Mouse (Mus musculus) embryo, embryonic 10.5 days (tissue): ENCODE data around the gene Chst8.

Source experiments
- DNase-seq: peaks from one replicate; pipeline ENCODE4 v3.0.0-alpha.2; 2015; ENCODE audit warnings: low spot score

Chst8 gene

DNA sequence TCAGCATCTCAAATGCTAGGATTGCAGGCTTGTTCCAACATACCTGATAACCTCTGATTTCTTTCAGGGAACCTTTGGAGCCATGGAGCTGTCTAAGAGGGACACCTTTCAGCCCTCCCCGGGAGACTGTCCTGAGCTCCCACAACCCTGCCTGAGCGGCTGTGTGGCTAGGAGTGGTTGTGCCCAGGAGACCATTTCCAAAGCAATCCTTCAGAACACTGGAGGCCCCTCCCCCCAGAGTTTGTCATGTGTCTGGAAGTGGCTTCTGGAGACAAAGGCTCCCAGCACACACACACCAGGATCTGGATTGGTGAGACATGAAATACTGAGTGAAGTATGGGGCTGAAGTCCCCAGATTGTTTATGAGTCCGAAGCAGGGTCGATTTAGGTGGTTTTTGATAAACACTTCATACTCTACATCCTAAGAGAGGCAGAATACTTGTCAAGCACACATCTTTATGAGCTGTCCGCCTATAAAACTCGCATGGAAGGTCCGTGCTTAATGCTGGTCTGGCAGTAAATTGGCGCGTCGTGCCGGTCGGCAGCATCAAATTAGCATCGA is 12.5 kb downstream of the Chst8 start:
- DNase-seq = peak; percentile 73

DNA sequence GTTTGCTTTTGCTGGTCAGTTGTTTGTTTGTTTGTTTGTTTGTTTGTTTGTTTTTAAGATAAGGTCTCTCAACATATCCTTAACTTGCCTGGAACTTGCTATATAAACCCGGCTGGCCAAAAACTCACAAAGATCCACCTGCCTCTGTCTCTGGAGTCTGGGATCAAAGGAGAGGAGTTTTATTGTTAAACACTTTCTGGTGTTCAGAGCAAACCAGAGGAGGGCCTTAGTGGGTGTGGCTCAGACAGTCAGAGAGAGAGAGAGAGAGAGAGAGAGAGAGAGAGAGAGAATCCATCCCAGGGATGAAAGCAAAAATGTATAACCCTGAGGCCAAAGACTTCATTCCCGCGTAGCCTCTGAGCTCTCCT is 13.1 kb downstream of the Chst8 start:
- DNase-seq = peak; percentile 42

DNA sequence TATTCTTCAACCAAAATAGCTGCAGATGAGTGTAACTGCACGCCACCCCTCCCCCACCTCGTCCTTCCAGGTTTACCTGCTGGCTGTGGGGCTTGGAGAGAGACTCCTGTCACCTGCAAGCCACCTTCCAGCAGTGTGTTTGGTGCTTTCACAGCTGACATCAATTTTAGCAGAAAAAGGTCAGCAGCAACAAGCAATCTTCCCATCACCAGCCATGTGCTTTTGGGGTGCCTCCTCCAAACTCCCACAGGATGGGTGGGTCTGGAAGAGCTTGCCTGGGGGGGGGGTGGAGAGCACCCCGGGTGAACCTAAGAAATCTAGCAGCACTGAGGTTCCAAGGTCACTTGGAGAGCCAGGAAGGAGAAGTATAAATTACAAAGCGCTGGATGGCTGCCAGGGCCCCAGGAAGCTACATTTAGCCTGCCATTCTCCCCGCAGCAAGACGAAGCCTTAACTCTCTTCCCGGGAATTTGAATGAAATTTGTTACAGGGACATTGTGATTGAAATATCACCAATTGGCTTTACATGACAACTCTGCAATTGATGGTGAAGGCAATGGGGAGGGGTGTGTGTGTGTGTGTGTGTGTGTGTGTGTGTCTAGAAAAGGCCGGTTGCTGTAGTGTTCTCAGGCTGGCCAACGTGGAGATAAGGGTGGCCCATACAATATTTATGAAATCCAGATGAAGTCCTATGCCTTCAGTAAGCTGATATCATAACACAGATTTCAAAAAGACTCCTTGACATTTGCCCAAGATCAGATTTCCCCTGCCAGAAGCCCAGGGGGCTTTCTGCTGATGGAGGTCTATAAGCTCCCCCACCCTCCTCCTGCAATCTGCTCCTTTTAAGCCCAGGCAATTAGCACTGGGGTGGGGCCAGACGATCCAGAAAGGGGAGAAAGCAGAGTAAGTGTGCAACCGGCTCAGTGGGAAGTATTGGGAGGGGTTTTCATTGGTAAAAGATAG is 13.8 kb downstream of the Chst8 start:
- peak; percentile 53 for DNase-seq

DNA sequence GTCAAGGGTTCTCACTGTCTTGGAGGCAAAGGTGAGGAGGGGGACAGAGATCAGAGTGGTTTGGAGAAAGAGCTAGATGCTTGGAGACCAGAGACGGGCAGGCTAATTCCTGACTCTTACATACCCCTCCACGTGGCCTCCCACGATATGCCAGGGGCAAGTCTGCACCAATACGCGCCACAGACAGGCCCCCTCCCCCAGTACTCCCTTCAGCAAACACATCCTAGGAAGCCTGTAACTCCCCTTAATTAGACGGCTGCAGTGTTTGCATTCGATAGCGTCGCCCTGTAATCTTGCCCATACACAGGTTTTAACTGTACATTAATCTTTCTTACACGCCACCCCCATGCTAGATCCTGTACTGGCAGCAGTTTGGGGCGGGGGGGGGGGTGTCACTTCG is 14.5 kb downstream of the Chst8 start:
- peak; percentile 40 for DNase-seq

DNA sequence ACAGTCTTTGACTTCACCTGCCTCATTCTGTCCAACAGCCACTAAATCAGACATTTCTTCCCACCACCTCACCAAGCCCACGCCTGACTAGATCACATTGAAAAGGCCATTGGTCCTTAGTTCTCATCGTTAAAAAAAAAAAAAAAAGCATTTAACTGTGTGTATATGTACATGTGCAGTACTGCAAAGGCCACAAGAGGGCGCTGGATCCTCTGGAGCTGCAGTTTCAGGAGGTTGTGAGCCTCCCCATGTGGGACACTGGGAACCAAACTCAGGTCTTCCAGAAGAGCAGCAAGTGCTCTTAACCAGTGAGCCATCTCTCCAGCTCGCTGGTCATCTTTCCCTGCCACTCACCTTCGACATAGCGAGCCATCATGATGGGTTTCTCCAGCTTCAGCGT is 22.1 kb downstream of the Chst8 start:
- no peak for DNase-seq

DNA sequence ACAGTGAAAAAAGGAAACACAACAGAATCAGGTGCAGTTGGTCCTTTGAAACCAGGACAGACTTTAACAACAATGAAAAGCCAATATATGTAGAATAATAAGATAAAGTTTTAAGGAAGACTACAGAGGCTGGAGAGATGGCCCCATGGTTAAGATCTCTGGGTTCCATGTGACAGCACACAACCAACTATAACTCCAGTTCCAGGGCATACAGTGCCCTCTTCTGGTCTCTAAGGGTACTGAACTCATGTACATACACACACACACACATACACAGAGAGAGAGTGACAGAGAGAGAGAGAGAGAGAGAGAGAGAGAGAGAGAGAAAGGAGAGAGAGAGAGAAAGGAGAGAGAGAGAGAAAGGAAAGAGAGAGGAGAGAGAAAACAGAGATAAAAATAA is 25.3 kb downstream of the Chst8 start:
- DNase-seq = no peak

DNA sequence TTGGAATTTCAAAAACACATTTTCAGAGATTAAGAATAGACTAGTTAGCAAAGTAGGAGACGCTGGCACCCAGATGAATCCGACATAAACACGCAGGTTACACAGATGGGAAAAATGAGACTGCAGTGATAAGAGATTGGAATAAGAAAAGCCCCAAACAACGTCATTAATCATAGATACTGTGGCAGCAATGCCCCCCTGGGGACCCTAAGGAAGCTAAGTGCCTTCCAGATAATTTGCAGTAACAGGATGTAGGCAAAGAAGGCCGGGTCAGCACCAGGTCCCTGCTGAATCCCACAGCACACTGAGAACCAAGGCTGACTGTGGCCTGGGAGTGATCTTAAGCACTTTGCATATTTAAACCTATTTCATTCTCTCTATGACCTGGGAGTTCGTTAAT is 27.5 kb downstream of the Chst8 start:
- DNase-seq = peak; percentile 53

DNA sequence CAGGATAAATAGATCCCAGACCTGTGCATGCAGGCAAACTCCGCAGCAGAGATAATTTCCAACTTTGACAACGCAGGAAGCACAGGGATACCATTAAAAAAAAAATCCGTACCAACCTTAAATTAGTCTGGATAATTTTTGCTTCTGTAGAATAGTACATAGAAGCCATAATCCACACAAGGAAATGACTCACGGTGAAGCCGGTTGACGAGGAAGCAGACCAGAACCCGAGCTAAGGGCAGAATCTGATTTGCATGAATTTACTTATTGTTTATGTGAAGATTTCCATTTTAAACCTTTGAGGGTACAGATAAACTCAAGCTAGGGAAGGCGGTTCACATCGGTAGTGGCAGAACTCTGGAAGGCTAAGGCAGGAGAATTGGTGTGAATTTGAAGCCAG is 28.0 kb downstream of the Chst8 start:
- DNase-seq = no peak

DNA sequence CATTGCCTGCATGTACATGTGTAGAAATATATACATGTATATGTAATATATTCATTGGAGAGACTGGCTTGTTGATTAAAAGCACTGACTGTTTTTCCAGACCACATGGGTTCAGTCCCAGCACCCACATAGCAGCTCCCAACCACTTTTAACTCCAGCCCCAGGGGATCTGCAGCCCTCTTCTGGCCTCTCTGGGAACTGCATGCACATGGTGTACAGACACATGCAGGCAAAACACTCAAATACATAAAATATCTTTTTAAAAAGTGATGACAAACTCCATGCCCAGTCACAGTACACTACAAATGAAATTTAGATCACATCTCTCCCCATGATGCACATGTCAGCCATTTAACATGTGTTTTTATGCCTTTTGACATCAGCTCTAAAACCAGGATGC is 30.5 kb downstream of the Chst8 start:
- DNase-seq = no peak

DNA sequence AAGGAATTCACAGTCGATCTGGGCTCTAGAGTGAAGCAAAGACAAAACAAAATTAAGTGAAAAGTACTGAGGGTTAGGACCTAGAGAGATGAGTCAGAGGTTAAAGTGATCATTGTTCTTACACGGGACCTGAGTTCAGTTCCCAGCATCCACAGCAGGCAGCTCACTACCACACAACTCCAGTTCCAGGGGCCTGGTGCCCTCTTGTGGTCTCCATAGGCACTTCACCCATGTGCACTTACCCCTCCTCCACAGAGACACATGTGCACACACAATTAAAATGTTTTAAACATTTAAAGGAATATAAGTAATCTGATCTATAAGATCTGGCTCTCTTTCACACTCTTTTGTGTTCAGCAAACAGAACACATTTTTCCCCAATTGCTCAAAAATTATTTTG is 31.3 kb downstream of the Chst8 start:
- DNase-seq = no peak

DNA sequence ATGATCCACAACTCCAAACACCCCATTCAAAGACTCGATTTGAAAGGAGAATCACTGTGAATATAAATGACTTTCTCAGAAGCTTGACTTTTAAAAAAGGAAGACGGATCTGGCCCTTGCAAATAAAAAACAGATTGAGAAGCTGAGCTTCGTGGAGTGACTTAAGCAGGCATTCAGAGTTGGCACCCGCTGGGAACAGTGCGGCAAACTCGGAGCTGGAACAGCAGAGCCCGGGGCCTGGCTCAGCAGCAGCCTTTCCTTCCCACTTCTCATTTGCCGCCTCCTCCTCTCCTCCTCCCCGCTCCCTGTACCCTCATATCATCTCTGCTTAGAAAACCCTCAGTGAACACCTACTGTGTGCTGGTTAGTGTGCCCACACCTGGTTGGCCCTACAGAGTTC is 34.1 kb downstream of the Chst8 start:
- DNase-seq = no peak

DNA sequence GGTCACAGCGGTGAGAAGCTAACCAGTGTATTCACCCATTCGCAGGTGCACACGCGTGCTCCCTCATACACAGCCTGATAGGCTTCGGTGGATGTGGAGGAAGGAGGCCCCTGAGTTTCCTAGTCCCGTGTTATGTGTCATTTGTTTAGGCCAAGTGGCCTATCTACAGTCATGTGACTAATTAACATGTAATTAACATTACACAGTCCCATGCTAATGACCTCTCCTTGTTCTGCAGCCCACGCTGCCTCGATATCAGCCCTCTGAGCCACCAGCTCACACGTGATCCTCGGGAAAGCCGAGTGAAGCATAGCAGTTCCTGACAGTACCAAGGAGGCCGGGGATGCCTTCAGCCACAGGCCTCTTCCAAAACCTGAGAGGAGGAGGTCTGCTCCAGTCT is 36.9 kb downstream of the Chst8 start:
- no peak for DNase-seq

DNA sequence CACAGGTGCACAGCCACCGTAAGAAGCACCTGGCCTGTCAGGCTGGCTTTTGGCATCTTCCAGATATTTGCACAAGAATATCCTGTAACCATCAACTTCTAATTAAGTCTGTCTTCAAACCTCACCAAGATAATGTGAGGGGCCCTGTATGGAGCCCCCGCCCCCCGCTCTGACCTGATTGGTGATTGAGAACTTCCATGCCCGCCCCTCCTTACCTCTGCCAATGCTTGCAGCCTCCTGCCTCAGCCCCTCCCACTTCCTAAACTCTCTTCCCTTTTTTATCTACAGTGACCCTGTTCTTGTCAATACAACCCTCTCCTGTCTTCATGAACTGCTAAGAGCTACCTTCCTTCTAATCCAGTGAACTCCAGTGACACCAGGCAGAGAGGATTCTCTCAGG is 37.6 kb downstream of the Chst8 start:
- DNase-seq = no peak

DNA sequence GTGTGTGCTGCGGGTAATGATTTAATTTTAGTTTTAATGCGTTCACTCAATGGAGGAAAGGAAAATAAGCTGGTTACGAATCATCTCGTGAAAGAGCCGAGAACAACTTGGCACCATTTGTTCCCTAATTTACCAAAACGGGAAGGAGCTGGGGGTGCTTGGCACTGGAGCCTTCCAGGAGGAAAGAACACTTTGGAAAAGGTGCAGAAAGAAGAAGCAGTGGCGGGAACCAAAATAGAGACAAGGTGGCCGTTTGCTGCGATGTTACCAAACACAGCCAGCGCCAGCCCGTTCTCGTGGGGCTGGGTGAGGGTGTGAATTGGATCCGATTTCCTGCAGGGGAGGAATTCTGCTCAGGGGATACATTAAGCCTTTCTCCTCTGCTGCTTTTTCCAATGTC is 38.5 kb downstream of the Chst8 start:
- no peak for DNase-seq

DNA sequence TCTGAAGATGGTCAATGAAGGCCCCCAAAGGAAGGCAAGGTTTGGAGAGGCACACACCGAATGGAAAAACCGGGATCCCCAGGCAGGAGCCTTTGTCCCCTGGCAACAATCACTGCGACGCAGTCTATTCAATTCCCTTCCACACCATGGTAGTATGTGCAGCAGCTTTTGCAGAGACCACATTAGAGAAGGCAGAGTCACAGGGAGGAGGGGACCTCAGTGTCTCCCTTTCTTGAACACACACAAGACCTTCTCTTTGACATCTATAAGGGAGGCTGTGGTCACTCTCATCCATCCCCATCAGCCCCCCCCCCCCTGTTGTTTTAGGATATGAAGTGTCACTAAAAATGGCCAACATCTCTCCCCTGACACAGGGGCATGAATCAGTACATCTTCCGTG is 39.2 kb downstream of the Chst8 start:
- no peak for DNase-seq

DNA sequence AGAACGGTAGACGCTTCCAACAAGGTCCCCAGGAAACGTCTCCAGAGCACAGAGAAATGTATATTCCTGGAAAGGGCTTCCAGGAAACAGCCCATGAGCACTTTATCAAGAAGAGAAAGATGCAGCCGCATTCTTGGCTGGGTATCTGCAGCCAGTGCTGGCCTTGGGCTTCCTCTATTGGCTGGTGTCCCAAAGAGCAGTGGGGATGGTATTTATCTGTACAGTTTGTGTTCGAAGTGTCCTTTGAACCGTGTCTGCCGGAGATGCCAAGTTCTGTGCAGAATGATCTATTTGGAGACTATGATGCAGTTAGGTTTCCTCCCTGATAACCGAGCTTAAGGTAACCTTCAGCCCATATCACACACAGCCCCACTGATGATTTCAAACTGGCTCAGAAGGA is 43.0 kb downstream of the Chst8 start:
- DNase-seq = no peak

DNA sequence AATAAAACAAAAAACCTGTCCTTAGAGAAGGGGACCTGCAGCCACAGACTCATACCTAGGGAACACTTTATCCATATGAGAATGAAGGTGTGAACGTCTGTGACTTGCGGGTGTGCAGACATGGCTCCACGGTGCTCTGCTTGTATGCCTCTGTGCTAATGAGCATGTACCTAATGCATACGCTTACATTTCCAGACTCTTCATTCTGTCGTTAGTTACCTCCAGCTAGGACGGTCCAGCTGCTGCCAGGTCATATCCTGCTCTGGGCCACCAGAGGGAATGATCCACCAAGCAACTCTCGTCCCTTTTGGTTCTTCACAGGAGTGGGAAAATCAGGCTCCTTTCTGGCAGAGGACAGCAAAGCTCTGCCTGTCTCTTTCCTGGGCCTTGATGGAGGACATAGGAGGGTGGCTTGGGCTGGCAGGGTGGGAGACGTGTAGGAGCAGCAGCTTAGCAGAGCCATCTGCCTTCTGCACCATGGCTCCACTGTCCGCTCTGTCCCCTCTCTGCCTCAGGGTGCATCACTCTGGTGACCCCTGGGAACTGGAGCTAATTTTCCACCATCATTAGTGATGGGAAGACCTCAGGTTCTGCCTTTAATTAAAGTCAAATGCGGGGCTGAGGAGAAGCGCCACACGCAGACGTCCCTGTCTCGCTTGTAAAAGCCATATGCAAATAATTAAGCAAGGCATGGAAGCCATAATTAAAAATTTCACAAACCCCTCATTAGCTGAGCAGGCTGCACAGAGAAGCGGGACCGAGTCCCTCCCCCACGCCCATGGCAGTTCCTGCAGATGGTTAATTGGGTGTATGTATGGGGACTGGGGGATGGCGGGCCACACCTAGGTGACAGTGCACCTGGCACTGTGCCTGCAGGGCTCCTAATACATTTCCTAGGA is 48.0 kb downstream of the Chst8 start:
- DNase-seq = no peak

DNA sequence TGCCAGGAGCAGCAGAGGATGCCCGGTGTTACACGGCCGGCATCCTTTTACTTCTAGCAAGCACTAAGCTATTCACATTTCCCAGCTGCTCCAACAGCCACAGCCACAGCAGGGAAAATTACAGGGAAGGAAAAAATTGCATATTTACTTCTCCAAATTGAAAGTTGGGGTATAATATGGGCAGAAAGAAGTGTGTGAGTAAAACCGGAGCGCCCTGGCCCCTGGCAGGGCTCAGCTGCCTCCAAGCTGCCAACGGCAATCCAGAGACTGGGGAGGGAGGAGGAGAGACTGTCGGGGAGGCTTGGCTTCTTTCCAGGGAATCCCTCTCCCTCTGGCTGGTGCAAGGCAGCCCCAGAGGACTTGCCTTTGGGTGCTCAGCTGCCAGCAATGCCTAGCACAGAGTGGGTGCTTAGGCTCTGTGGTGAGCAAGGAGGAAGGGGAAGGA is 53.1 kb downstream of the Chst8 start:
- DNase-seq = no peak

DNA sequence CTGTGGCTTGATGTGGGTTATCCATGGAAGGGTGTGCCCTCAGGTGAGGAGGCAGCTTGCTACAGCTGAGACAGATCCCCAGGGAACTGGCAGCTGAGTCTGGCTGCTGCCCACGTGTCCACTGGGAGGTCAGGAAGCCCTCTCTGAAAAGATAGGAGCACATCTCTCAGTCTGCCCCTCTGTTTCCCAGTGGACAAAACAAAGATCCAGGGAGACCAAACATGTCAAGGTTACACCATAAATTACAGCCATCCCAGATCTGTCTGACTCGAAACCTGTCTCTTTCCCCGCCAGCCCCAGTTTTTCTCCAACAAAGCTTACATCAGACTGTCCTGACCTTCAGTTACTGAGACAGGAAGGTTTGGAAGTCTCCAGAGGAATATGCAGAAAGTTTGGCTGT is 53.8 kb downstream of the Chst8 start:
- DNase-seq = no peak

DNA sequence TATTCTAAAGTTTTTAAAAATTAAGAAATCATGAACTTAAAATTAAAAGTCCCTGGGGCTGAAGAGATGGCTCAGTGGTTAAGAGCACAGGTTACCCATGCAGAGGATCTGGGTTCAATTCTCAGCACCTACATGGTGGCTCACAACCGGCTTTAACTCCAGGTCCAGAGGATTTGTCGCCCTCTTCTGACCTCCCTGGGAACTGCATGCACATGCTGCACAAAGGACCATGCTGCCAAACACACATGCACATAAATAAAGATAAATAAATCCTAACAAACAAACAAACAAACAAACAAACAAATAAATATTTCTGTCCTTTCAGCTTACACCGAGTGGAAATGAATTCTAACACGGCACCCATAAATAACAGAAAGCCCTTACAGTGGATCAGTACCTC is 55.0 kb downstream of the Chst8 start:
- no peak for DNase-seq

DNA sequence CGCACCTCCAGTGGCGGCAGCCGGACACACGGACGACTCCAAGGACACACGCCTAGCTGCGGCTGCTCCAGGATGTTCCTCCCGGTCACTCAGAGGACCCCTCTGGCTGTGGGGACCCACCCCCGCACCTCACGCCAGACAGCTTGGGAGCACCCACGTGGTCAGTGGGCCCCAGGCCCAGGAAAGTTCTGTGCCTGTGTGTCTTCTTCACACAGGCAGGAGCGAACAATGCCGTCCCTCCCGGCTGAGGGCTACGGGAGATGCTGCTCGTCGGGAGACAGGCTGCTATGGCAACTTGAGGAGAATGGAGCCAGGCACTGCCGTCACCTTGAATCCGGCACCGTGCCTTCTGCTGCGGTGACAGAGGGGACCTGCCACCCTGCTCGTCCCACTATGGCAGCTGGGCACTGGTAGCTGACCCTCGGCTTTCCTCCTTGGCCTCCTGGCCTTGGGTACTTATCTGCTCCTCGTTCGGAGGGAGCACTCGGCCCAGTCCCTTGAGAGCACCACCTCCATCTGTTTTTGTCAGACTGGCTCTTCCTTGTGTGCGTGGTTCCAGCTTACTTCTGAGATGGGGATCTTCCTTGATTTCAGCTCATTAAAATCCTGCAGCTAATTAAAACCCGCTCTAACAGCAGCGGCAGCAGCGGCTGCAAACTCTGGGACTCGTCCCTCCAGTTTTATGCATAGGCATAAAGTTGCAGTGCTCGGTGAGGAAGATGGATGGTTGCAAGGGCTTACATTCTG is 59.2 kb downstream of the Chst8 start:
- DNase-seq = no peak

DNA sequence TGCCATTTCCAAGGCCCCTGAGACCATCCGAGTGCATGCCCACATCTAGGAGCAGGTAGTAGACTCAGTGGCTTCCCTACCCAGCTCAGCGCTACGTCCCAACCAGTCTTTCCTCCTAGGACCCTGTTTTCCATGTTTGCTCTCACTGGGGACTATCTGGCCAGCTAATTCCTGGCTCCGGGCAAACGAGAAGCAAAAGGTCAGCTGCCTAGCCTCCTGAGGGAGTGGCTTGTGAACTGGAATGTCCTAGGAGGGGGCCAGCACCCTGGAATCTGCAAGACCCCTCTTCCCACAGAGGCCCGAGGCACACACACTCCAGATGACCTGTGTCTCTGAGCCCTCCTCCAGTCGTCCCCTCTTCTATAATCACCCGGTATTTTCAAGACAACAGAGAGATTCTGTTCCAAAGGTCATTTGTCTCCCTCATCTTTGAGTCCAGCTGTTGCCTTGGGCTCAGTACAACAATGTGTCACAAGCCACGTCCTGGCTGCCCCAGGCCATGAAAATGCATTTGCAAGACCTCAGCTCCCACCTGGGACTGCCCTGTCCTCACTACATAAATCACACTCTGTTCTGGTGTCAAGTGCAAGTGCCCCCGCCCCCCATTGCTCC is 60.3 kb downstream of the Chst8 start:
- peak; percentile 63 for DNase-seq
